Mouse (Mus musculus) CH12.LX (cell line): ENCODE measurements around the gene Rbm14. TPM values are rescaled to one million over a fixed set of nuclear protein-coding genes. Genes with fewer than 3 reads are reported as not detected.

Experiments used
- DNase-seq: peaks from one replicate; pipeline ENCODE4 v3.0.0-alpha.2; 2013; ENCODE audit errors: extremely low read depth
- H3K27ac ChIP-seq: 2 replicates; pipeline ENCODE4 v1.5.1; 2012; ENCODE audit warnings: low read depth, mild to moderate bottlenecking, control low read depth, moderate library complexity; ENCODE audit not compliant: insufficient read depth
- H3K27me3 ChIP-seq: replicated peaks from 2 replicates; pipeline ENCODE3; 2012; ENCODE audit warnings: inconsistent platforms
- H3K36me3 ChIP-seq, 2 experiments: replicated peaks in 1 of 2; 2 replicates each; pipeline versions ENCODE3 to v1.6.1; 2012; ENCODE audit warnings: inconsistent platforms in 1 of 2, low read length in 1 of 2, mild to moderate bottlenecking in 1 of 2, mixed read lengths in 1 of 2, moderate library complexity in 1 of 2; ENCODE audit not compliant: control insufficient read depth in 1 of 2, insufficient read depth in 1 of 2
- H3K4me1 ChIP-seq, 2 experiments: 2 replicates each; pipeline ENCODE4 v1.6.1; 2012; ENCODE audit warnings: inconsistent platforms in 1 of 2, moderate library complexity in 1 of 2; ENCODE audit not compliant: insufficient read depth in 2 of 2, control insufficient read depth in 1 of 2
- H3K4me2 ChIP-seq: 2 replicates; pipeline ENCODE4 v1.6.1; 2012; ENCODE audit warnings: low read depth, mild to moderate bottlenecking, control low read depth; ENCODE audit not compliant: poor library complexity, insufficient read depth, severe bottlenecking
- H3K4me3 ChIP-seq, 3 experiments: fragments of 150-350 bp in 1 of 3; sonication (generic) in 1 of 3; replicated peaks in 1 of 3; 2 replicates each; pipeline versions ENCODE3 to v1.5.1; 2011 to 2012; ENCODE audit warnings: low read depth in 2 of 3, low read length in 2 of 3, mild to moderate bottlenecking in 2 of 3, moderate library complexity in 2 of 3, control low read depth in 1 of 3, improper control_type of control experiment in 1 of 3, inconsistent platforms in 1 of 3, mixed read lengths in 1 of 3; ENCODE audit not compliant: poor library complexity in 1 of 3
- H3K79me2 ChIP-seq: replicated peaks from 2 replicates; pipeline ENCODE4 v1.6.1; 2012; ENCODE audit warnings: mild to moderate bottlenecking, moderate library complexity; ENCODE audit not compliant: control insufficient read depth, poor library complexity, insufficient read depth, severe bottlenecking; ENCODE audit errors: extremely low read depth
- H3K9ac ChIP-seq: 2 replicates; pipeline ENCODE4 v1.6.1; 2012; ENCODE audit warnings: low read depth, mild to moderate bottlenecking, control low read depth, moderate library complexity; ENCODE audit not compliant: insufficient read depth
- H3K9me3 ChIP-seq: replicated peaks from 2 replicates; pipeline ENCODE3; 2012; ENCODE audit warnings: low read length, inconsistent platforms, mixed read lengths
- BHLHE40 ChIP-seq: IDR thresholded peaks from 2 replicates; pipeline ENCODE4 v1.6.1; 2011; ENCODE audit warnings: mild to moderate bottlenecking, low read depth, low read length, improper control_type of control experiment
- CHD1 ChIP-seq: IDR thresholded peaks from 2 replicates; pipeline ENCODE4 v1.6.1; 2012; ENCODE audit warnings: low read depth, low read length, improper control_type of control experiment, inconsistent platforms
- CTCF ChIP-seq, 2 experiments: IDR thresholded peaks in 1 of 2; conservative IDR thresholded peaks in 1 of 2; 2 replicates each; pipeline ENCODE4 v1.5.1; 2011 to 2012; ENCODE audit warnings: low read depth in 2 of 2, low read length in 2 of 2, improper control_type of control experiment in 1 of 2, inconsistent platforms in 1 of 2, mild to moderate bottlenecking in 1 of 2, moderate library complexity in 1 of 2
- E2F4 ChIP-seq: IDR thresholded peaks from 2 replicates; pipeline ENCODE4 v1.6.1; 2011; ENCODE audit warnings: low read depth, low read length, improper control_type of control experiment; ENCODE audit not compliant: insufficient replicate concordance
- ELF1 ChIP-seq: IDR thresholded peaks from 2 replicates; pipeline ENCODE4 v1.6.1; 2014; ENCODE audit warnings: low read depth, mild to moderate bottlenecking, inconsistent platforms, low read length, improper control_type of control experiment
- EP300 ChIP-seq: IDR thresholded peaks from 2 replicates; pipeline ENCODE4 v1.6.1; 2011; ENCODE audit warnings: low read length, improper control_type of control experiment
- ETS1 ChIP-seq: conservative IDR thresholded peaks from 2 replicates; pipeline ENCODE4 v1.6.1; 2012; ENCODE audit warnings: low read depth, mild to moderate bottlenecking, inconsistent platforms, low read length, improper control_type of control experiment, moderate library complexity
- HCFC1 ChIP-seq: IDR thresholded peaks from 2 replicates; pipeline ENCODE4 v1.6.1; 2012; ENCODE audit warnings: low read depth, mild to moderate bottlenecking, inconsistent platforms, low read length, improper control_type of control experiment
- IRF4 ChIP-seq: IDR thresholded peaks from 2 replicates; pipeline ENCODE4 v1.6.1; 2014; ENCODE audit warnings: low read depth, mild to moderate bottlenecking, inconsistent platforms, low read length, improper control_type of control experiment
- JUND ChIP-seq: conservative IDR thresholded peaks from 2 replicates; pipeline ENCODE4 v1.6.1; 2011; ENCODE audit warnings: low read depth, low read length, improper control_type of control experiment
- KAT2A ChIP-seq: IDR thresholded peaks from 2 replicates; pipeline ENCODE4 v1.6.1; 2012; ENCODE audit warnings: low read length, improper control_type of control experiment, inconsistent platforms; ENCODE audit not compliant: insufficient replicate concordance
- MAFK ChIP-seq: IDR thresholded peaks from 2 replicates; pipeline ENCODE4 v1.6.1; 2011; ENCODE audit warnings: low read length, improper control_type of control experiment; ENCODE audit not compliant: insufficient replicate concordance
- MAZ ChIP-seq: IDR thresholded peaks from 2 replicates; pipeline ENCODE4 v1.6.1; 2012; ENCODE audit warnings: low read depth, mild to moderate bottlenecking, inconsistent platforms, low read length, improper control_type of control experiment, moderate library complexity
- MEF2A ChIP-seq: IDR thresholded peaks from 2 replicates; pipeline ENCODE4 v1.6.1; 2014; ENCODE audit warnings: low read depth, mild to moderate bottlenecking, inconsistent platforms, low read length, improper control_type of control experiment, borderline replicate concordance
- MXI1 ChIP-seq: IDR thresholded peaks from 2 replicates; pipeline ENCODE4 v1.6.1; 2011; ENCODE audit warnings: mild to moderate bottlenecking, low read depth, low read length, improper control_type of control experiment
- MYC ChIP-seq: IDR thresholded peaks from 2 replicates; pipeline ENCODE4 v1.6.1; 2011; ENCODE audit warnings: low read depth, mild to moderate bottlenecking, improper control_type of control experiment, low read length
- NELFE ChIP-seq: IDR thresholded peaks from 2 replicates; pipeline ENCODE4 v1.6.1; 2011; ENCODE audit warnings: low read depth, low read length, improper control_type of control experiment
- NRF1 ChIP-seq: IDR thresholded peaks from 2 replicates; pipeline ENCODE4 v1.6.1; 2014; ENCODE audit warnings: low read depth, mild to moderate bottlenecking, inconsistent platforms, low read length, improper control_type of control experiment, moderate library complexity
- PAX5 ChIP-seq: IDR thresholded peaks from 2 replicates; pipeline ENCODE4 v1.6.1; 2012; ENCODE audit warnings: low read length, inconsistent platforms, mixed read lengths
- POLR2A ChIP-seq: IDR thresholded peaks from 2 replicates; pipeline ENCODE4 v1.6.1; 2011; ENCODE audit warnings: low read depth, mild to moderate bottlenecking, improper control_type of control experiment, low read length
- POLR2AphosphoS2 ChIP-seq: IDR thresholded peaks from 2 replicates; pipeline ENCODE4 v1.6.1; 2011; ENCODE audit warnings: low read depth, low read length, improper control_type of control experiment
- RAD21 ChIP-seq: IDR thresholded peaks from 2 replicates; pipeline ENCODE4 v1.6.1; 2011; ENCODE audit warnings: low read depth, mild to moderate bottlenecking, low read length, improper control_type of control experiment, moderate library complexity
- SIN3A ChIP-seq: IDR thresholded peaks from 2 replicates; pipeline ENCODE4 v1.6.1; 2012; ENCODE audit warnings: low read length, improper control_type of control experiment, inconsistent platforms
- SMC3 ChIP-seq: IDR thresholded peaks from 2 replicates; pipeline ENCODE4 v1.6.1; 2011; ENCODE audit warnings: low read depth, low read length, improper control_type of control experiment
- TBP ChIP-seq: conservative IDR thresholded peaks from 2 replicates; pipeline ENCODE4 v1.6.1; 2011; ENCODE audit warnings: low read depth, low read length, improper control_type of control experiment
- TCF12 ChIP-seq: IDR thresholded peaks from 2 replicates; pipeline ENCODE4 v1.6.1; 2014; ENCODE audit warnings: low read depth, mild to moderate bottlenecking, inconsistent platforms, low read length, improper control_type of control experiment
- USF1 ChIP-seq: IDR thresholded peaks from 2 replicates; pipeline ENCODE4 v1.6.1; 2014; ENCODE audit warnings: low read depth, mild to moderate bottlenecking, inconsistent platforms, low read length, improper control_type of control experiment
- USF2 ChIP-seq: conservative IDR thresholded peaks from 2 replicates; pipeline ENCODE4 v1.6.1; 2011; ENCODE audit warnings: low read depth, low read length, improper control_type of control experiment
- ZKSCAN1 ChIP-seq: IDR thresholded peaks from 2 replicates; pipeline ENCODE4 v1.6.1; 2012; ENCODE audit warnings: low read depth, inconsistent platforms, low read length, improper control_type of control experiment, borderline replicate concordance
- ZMIZ1 ChIP-seq: IDR thresholded peaks from 2 replicates; pipeline ENCODE4 v1.6.1; 2012; ENCODE audit warnings: low read depth, mild to moderate bottlenecking, inconsistent platforms, low read length, improper control_type of control experiment
- dilution Hi-C: fragments of 300-500 bp; cut with MboI; formaldehyde crosslinking; loops from 2 replicates; pipeline ENCODE4 v1.14.3; 2020; ENCODE audit warnings: low sequenced_read_pairs; ENCODE audit not compliant: extremely low pct_unique_long_range_greater_than_20kb, extremely low pct_ligation_motif_present
- in situ Hi-C: fragments of 300-500 bp; cut with MboI; formaldehyde crosslinking; loops from 3 replicates; pipeline ENCODE4 v1.14.3; 2019; ENCODE audit warnings: low sequenced_read_pairs, low pct_ligation_motif_present, low pct_unique_long_range_greater_than_20kb, mixed read lengths
- polyA plus RNA-seq: library from polyadenylated mRNA; unstranded; fragments of >175 nt; gene quantifications from 2 replicates; pipeline ENCODE4 v1.2.1, GENCODE M21; 2012; ENCODE audit warnings: low read depth; ENCODE audit not compliant: insufficient read length
- total RNA-seq, 2 experiments: library from RNA; depleted of rRNA; stranded (reverse); fragments of 300-350 nt in 1 of 2; fragments of >200 nt in 1 of 2; gene quantifications; 2 replicates each; pipeline ENCODE4 v1.2.3; 2012 to 2014

Gene Rbm14
- total and polyA plus RNA-seq, 3 experiments, result 19.1 to 59.1 (median 47.1) TPM

GRCm38 (mm10) chr19:4756921-4757320, 54.5 kb downstream of the Rbm14 start:
- TF ChIP-seq MAFK (no peak), EP300 (no peak), POLR2AphosphoS2 (no peak), RAD21 (no peak), PAX5 (no peak), MYC (no peak), ZKSCAN1 (no peak), KAT2A (no peak), MEF2A (no peak), MXI1 (no peak), NELFE (no peak), SMC3 (no peak), CHD1 (no peak), ZMIZ1 (no peak)
- TF ChIP-seq, all 38 proteins: peak for 0
- peaks cover 17% of the 10 kb centered on the region; the same call in 1 of the 2 replicates for H3K79me2 ChIP-seq
- DNase-seq, result no peak
- peak overlapping the region; percentile 86 for H3K9ac ChIP-seq
- peak overlapping the region; percentile 69 to 85 (median 71) for H3K4me3 ChIP-seq
- peaks cover 9 to 32% of the 10 kb centered on the region in 2 experiments for H3K36me3 ChIP-seq
- H3K27ac ChIP-seq, result no peak overlapping the region
- H3K4me2 ChIP-seq, result peak overlapping the region; percentile 96
- in situ Hi-C loops, result loop anchor here (5.0 kb wide), 1 partner anchor 85 kb away; no protein-coding TSS in a partner anchor
- no peaks in the 10 kb centered on the region for H3K27me3 ChIP-seq
- no peaks in the 10 kb centered on the region for H3K9me3 ChIP-seq
- dilution Hi-C loops, result no loop called here
- peaks cover 0 to 28% of the 10 kb centered on the region in 2 experiments; a peak in 2 of 4 replicates for H3K4me1 ChIP-seq

GRCm38 (mm10) chr19:4756193-4756911, 55.1 kb downstream of the Rbm14 start, which contains the start of gene Rbm4b:
Rbm4b (plus strand) TSS chr19:4756497.
- Histone ChIP-seq H3K27ac (peak within 1 kb of the TSS; percentile 76), H3K4me3 (peak within 1 kb of the TSS; percentile 69 to 85 (median 71)), H3K4me2 (peak within 1 kb of the TSS; percentile 96), H3K9ac (peak within 1 kb of the TSS; percentile 86), H3K27me3 (no peaks in the 10 kb centered on the region), H3K4me1 (peaks cover 0 to 28% of the 10 kb centered on the region in 2 experiments; a peak in 2 of 4 replicates), H3K36me3 (peaks cover 5 to 26% of the 10 kb centered on the region in 2 experiments), H3K79me2 (peaks cover 15% of the 10 kb centered on the region; the same call in 1 of the 2 replicates), H3K9me3 (no peaks in the 10 kb centered on the region)
- dilution Hi-C loops (no loop called here), in situ Hi-C loops (loop anchor here (5.0 kb wide), 1 partner anchor 86 kb away; no protein-coding TSS in a partner anchor)
- peak; percentile 93 for DNase-seq
- TF ChIP-seq USF2 (no peak; the same call in 1 of the 2 replicates), TCF12 (peak; percentile 49; the same call in 1 of the 2 replicates), USF1 (peak; percentile 64), SIN3A (peak; percentile 80), IRF4 (peak; percentile 46), MAZ (peak; percentile 37; the same call in 1 of the 2 replicates), E2F4 (no peak), KAT2A (no peak), JUND (no peak), ELF1 (peak; percentile 68; the same call in 1 of the 2 replicates), POLR2AphosphoS2 (peak; percentile 92), CTCF (conservative IDR thresholded peaks at IDR 0.05 in 1 of 2, IDR thresholded peaks at IDR 0.05 in 1 of 2; ENCODE audit: low read depth in 2 of 2, low read length in 2 of 2) (no peak), TBP (no peak), ZKSCAN1 (no peak), CHD1 (0 out of 2 replicates have a peak, but pooled peaks have one; percentile 2), NELFE (peak; percentile 73; the same call in 1 of the 2 replicates), HCFC1 (peak; percentile 73), BHLHE40 (peak; percentile 77), EP300 (no peak), MYC (no peak; the same call in 1 of the 2 replicates), POLR2A (peak; percentile 73), RAD21 (no peak), ETS1 (no peak), NRF1 (peak; percentile 89)
